Mouse (Mus musculus) kidney, postnatal 10 days (tissue): ENCODE measurements around the gene Syne4.

ENCODE experiments used
- DNase-seq: peaks from one replicate; pipeline ENCODE4 v3.0.0; 2021; ENCODE audit warnings: mixed read lengths

Syne4 gene

DNA sequence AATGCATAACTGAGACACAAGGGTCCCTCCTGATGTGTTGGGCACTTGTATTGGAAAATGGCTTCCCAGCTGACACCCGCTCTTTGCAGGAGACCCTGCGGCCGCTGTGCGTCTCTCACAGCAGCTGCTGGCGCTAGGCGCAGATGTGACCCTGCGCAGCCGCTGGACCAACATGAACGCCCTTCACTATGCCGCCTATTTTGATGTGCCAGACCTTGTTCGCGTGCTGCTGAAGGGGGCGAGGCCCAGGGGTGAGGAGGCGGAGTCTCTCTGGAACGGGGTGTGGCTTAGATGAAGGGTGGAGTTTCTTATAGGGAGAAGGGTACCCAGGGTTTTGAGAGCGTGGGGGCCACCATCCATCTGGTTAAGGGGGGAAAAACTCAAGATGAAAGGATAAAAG lies 17.3 kb upstream of the Syne4 start:
- DNase-seq, result no peak

DNA sequence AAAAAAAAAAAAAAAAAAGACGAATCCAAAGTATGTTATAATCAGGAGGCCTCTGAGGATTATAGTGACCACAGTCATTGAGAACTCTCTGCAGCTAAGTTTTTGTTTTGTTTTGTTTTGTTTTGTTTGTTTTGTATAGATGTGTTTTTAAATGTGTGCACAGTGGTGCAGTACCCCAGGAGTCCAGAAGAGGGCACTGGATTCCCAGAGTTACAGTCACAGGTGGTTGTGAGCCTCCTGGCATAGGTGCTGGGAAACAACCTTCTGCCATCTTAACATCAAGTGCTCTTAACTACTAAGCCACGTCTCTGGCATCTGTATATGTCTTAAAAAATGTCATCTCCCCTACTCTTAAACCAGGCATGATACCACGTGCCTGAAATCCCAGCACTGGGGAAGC lies 13.7 kb upstream of the Syne4 start:
- DNase-seq, result peak; percentile 38

DNA sequence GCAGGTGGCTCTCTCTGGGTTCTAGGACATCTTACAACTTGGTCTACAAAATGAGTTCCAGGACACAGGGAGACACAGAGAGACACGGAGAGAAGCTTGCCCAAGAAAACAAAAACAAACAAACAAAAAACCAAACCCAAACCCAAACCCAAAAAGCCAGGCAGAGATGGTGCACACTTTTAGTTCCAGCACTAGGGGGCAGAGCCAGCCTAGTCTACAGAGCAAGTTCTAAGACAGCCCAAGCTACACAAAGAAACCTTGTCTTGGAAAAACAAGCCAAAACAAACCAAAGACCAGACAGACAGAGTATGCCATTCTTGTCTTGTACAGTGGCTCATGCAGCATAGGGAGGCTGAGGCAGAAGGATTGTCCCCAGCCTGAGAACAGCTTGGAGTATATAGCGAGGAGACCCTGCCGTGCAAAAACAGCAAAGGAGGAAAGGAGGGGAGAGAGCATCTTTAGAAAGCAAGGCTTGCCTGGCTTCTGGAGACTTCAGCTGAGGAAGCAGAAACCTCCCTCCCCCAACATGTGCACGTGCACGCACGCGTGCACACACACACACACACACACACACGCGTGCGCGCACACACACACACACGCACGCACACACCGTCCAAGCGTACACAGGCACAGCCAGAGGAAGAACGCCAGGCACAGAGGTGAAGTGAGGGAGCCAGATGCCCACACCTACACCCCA lies 8.4 kb upstream of the Syne4 start:
- no peak for DNase-seq

DNA sequence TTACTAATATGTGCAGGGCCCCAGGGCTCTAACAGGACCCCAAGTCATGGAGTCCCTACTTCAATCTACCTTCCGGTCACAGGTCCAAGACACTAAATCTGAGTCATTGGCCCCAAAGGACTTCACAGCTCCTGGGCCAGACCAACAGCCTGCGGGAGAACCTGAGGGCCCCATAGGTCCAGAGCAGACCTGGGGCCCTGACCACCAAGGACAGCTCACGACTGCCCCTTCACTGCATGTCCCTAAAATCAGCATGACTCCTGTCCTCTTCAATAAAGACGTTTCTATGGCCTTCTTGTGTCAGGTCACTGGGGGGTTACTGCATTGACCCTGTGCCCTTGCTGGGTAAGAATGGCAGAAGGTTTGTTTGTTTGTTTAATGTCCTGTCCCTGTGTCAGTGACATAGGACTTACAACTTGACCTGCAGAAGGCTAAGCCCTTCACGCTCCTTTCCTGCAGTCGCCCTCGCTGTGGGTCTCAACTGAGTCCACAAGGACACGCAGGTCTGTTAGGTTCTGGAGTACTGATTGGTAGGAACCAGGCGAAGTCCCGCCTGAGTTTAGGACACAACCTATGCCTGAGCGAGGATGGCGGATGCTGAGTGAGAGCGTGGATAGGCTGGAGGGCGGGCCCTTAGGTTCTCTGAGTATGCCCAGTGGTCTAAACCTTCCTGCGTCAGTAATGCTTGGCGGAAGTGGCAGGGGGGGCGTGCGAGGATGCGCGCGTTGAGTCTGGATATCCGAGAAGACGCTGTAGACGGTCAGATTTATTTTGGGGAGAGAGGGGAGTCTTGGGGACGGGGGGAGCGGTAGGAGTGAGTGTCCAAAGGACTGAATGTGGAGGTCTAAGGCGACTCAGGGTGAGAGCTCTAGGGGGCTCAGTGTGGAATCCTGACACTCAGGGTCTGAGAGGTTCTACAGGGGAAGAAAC lies 6.3 kb upstream of the Syne4 start, which contains the start of gene Alkbh6:
Alkbh6 (plus strand) TSS at position 642 of the 930 bp plus-strand sequence.
- DNase-seq, result peak; percentile 95

DNA sequence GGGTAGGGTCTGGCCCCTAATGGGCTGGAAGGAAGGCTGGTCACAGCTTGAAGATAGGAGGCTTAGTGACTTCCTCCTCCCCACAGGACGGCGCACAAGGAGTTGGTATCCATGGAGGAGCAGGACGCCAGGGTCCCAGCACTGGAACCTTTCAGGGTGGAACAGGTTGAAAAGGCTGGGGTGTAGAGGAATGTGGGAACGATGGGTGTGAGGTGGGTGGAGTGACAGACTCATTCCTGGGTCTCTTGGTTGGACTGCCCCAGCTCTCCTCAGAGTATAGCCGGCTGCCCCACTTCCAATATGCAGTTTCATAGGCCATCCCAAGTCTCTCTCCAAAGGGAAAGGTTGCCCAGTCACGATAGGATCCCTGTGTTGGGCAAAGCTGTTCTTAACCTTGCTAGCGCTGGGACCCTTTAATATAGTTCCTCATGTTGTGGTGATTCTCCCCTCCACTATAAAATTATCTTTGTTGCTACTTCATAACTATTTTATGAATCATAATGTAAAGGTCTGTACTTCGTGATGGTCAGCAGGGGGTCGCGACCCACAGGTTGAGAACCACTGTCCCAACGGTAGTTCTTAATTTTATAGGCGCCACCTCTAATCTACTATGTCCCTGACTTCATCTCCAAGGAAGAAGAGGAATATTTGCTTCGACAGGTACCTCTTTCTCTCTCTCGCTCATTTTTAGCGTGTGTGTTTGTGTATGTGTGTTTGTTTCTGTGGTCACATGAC lies 5.0 kb upstream of the Syne4 start:
- DNase-seq, result no peak

DNA sequence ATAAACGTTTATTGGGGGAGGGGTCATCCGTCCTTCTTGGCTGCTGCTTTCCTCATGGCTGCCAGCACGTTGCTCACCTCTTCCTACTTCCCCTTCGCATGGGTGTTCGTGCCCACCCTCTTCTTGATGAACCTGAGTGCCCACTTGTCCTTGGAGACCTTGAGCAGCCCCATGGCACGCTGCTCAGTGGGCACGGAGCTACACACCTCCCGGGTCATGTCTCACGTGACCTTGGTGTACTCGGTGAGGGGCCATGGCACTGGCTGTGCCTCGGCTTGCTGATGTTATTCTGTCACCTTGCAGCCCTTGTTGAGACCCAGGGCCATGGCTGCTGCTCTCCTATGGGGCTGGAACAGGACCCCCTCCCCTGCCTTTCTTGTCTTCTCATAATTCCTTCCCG lies 4.5 kb upstream of the Syne4 start:
- no peak for DNase-seq

DNA sequence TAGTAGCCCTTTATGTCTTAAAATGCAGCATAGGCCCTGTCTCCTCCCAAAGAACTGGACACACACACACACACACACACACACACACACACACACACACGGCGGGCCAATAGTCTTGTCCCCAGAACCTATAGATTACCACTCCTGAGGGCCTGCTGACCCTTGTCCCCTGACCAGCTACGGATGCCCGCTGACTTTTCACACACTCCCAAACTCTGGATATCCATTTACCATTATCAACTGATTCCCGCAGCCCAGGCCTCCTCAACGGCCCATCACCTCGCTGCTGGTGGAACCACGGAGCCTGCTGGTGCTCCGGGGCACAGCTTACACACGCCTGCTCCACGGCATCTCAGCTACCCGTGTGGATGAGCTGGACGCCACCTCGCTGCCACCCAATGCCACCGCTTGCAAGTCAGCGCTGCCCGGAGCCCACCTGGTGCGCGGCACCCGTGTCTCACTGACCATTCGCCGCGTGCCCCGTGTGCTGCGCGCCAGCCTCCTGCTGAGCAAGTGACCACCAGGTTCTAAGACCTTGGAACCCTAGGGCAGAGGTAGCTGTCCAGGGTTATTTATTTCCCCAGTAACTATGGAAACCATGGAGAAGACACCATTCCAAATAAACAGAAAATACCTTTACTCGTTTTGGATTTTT lies 814 bp upstream of the Syne4 start:
- peak; percentile 67 for DNase-seq

DNA sequence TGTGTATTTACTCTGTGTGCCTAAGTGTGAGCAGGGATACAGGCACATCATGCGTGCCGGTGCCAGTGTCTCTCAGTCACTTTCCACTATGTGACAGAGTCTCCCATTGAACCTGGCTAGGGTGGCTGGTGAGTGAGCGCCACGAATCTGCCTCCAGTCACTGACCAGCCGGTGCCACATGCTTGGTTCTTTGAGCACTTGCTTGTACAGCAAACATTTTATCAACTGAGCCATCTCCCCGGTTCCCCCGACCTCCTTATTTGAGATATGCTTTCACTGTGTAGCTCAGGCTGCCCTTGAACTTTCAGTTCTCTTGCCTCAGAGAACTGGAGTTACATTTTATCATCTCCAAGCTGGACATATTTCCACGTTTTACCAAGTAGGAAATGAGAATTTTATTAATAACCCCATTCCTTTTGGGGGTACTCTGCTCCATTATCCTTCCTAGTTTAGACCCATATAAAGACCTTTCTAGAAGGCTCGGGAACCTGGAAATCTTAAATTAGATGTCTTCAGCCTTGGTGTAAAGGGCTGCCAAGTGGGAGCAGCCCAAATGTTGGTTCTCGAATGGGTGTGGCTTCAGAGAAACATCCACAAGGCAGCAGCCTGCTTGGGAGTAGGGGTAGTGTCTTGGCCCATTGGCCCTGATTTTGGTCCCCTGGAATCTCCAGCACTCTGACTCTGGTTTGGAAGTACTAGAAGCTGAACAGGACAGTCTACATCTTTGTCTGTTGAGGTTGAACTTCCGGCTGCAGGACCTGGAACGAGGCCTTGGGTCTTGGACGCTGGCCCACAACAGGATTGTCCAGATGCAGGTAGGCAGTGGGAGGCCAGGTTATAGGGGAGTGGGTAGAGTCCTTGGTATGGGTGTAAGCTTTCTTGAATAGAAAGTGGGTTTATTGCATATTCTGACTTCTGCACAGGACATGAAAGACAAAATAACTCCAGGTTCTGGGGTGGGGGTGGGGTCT lies 1.2 kb downstream of the Syne4 start:
- DNase-seq, result no peak

DNA sequence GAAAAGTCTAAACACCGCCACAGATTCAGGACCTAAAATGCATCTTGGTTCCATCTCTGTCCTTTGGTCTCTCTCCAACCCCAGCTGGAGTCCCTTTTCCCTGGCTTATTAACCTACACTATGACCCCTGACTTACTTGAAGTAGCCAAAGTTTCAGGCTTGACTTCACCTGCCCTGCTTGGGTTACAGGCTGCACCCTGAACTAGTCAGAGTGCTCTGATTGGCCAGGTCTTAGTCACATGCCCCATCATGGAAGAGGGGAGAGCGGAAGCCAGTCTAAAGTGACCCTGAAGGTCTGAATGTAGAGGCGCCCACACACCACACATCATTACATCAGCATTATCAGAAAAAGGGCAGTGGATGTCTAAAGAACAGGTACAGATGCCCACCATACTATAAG lies 3.5 kb downstream of the Syne4 start:
- DNase-seq, result no peak

DNA sequence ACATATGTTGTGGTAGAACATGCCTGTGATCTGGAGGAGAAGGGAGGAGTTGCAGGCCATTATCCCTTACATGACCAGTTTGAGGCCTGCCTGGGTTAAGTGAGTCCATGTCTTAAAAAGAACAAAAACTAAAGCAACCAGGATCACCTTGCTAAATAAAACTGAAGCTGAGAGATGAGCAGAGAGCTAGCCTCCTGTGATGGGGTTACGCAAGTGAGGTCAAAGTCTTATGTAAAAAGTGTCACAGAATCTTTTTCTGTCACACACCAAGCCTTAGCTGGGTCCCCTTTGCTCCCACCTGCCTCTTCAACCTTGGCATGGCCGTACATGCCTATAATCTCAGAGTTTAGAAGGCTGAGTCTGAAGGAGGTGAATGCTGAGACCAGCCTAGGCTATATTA lies 6.3 kb downstream of the Syne4 start:
- DNase-seq, result no peak

DNA sequence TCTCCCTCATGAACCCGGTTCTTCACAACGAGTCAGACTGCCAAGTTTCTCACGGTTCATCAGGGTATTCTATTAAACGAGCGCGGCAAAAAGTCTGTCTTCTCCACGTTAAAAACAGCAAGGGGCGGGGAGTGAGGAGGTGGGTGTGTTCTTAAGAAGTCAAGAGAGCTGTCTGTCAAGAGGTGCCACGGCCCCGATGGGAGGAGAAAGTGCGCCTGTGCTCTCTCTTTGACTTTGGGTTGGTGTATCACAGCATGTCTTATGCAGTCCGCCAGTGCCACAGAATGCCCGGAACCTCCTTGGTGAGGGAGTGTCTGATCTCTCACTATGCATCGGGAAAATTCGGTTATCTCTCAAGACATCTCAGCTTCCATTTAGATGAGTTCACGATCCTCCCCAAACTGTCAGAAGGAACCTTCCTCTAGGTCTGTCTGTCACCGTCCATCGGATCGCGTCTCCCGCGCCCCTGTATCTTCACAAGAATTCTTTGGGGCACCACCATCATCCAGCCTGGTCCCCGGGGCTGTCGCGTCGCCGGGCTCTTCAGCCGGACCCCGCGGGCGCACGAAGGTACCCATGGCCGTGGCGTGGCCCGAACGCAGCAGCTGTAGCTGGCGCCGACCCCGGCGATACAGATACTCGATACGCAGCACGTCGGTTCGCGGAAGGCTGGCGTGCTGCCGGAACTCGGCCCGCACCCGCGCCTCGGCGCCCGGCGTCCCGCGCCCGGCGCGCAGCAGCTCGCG lies 7.1 kb downstream of the Syne4 start, which contains the start of gene E130208F15Rik:
E130208F15Rik (plus strand) TSS at position 202 of the 746 bp plus-strand sequence.
- DNase-seq, result peak; percentile 83

DNA sequence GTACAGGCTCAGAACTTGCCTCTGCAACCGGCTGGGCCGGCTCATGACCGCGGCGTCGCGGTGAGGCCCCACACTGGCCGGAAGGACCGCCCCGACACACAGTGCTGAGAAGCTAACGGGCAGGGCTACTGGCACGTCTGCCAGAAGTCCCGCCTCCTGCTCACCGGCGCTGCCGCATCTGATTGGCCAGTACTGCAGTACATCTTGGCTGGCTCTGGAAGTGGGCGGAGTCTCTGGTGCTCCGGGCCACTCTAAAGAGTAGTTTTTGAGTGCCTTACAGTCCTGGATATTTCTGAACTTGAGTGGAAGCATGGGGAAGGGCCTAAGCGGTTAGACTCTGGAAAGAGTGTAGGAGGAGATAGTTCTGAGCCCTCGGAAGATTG lies 7.7 kb downstream of the Syne4 start:
- DNase-seq, result peak; percentile 99

DNA sequence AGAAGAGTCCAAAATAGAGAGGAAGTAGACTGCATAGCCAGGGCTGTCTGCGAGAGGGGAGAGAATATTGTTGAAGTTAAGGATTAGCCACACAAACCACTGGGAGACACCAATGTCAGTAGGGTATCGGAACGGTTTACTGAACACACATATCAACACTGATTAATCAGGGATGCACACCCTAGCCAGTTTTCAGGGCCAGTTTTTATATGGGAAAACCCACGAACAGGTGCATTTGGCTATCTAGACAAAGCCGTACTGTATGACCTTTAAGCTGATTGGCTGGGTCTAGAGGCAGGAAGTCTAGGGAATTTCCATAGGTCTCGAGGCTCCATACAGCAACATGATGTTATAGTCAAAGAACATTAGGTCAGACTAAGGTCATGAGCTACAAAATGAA lies 8.3 kb downstream of the Syne4 start:
- no peak for DNase-seq

DNA sequence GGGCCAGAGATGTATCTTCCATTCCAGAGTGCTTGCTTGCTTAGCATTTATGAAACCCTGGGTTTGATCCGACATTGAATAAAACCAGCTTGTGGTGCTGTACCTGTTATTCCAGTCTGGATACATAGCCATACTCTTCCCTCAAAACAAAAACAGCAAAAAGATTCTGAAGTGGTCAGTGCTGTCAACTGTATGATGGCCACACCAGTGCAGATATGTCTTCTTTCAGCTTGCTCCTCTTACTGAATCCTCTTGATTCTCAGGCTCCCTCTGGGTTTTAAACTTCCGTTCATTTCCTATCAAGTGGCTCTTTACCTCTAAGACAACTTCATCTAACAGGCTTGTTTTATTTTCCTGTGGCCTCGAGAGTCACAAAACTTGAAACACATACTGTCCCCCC lies 9.2 kb downstream of the Syne4 start, which contains the start of gene Sdhaf1:
Sdhaf1 (minus strand) TSS at position 101 of the 400 bp plus-strand sequence.
- no peak for DNase-seq

DNA sequence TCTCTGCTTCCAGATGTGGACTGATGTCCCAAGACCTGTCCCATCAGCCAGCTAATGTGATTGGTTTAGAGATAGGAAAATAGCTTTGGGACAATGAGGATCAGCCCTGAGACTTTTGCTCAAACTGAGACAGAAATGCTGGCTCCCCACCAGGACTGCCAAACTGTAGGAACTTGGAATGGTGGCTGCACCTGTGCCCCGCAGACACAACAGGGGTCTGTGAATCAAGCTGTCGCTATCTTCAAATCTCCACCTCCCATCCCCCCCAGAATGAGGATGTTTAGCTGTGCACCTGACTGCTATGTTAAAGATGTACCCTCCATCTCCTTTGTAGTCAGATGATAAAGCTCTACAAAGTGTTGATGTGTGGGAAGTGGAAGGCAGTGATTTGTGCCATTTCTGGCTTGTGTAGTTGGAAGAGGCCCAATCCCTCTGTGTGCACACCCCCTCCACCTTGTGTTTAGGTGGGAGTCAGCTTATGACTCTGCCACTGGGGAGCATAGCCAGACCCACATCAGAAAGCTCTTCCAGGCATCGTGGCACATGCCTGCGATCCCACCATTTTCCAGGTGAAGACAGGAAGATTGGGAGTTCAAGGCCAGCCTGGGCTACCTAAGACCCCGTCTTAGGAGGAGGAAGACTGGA lies 9.8 kb downstream of the Syne4 start:
- DNase-seq, result no peak

DNA sequence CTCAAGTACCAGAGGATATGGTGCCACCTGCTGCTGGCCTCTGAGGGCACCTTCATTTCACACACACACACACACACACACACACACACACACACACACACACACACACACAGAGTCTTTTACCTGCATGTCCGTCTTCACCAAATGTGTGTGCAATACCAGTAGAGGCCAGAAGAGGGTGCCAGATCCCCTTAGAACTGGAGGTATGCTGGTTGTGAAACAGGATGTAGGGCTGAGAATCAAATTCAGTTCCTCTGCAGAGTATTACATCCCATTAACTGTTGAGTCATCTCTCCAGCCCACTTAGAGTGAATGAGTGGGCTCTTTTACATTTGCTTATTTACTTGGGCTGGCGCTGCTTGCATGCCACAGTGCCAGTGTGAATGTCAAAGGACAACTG lies 10.8 kb downstream of the Syne4 start:
- DNase-seq, result peak; percentile 60

DNA sequence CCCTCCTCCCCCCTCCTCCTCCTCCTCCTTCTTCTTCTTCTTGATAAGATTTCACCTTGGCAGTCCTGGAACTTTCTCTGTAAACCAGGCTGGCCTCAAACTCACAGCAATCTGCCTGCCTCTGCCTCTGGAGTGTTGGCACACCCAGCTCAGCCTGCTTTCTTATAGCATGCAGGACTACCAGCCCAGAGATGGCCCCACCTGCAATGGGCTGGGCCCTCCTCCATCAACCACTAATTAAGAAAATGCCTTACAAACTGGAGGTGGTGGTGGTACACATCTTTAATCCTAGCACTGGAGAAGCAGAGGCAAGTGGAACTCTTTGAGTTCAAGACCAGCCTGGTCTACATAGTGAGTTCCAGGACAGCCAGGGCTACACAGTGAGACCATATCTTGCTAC lies 11.8 kb downstream of the Syne4 start:
- no peak for DNase-seq

DNA sequence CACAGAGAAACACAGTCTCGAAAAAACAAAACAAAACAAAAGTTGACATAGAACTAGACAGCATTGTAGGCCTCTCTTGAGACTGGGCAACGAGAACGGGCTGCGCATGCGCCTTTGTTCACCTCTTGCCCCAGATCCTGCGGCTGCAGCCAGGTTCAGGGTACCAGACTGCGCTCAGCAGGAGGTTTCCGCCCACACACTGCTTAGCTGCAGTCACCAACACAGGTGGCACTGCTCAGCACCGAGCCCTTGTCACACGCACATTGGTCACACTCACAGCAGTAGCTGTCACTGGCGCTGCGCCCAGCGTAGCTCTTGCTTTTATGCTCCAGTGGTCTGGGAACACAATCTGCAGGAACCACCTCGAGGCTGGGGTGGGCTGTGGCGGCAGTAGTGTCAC lies 12.5 kb downstream of the Syne4 start:
- DNase-seq, result peak; percentile 72

DNA sequence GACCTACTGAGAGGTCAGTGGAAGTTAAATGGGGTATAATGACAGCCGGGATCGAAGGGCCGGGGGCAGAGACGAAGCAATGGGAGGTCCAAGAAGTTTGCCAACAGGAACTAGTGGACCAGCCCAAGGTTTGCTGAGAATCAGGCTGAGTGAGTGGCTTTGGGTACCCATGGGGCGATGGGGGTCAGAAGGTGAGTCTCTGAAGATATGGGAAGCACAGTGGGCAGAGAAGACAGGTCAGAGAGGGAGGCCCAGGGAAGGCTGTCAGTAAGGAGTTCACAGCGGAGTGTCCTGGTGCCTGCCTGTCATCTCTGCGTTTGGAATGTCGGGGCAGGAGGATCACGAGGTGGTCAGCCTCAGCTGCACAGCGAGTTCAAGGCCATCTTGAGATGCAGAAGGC lies 13.8 kb downstream of the Syne4 start:
- DNase-seq, result no peak

DNA sequence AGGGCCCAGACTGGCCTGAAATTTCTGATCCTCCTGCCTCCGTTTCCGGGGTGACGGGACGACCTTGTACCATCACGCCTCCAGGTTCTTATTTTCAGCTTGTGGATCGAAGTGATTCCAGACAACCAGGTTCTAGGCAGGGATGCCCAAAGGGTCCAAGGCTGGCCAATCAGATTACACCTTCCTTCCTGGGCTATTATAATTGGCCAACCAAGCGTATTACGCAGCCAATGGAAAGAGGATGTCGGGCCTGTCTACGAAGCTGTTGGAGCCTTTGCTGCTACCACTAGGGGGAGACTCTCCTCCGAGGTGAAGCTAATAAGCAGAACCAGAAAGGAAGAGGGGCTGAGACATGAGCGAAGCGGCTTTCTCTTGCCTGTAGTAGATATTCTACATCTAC lies 17.3 kb downstream of the Syne4 start:
- DNase-seq, result peak; percentile 86
